Mouse (Mus musculus) forebrain, embryonic 12.5 days (tissue): ENCODE measurements at regions not wholly inside any gene's neighbourhood (a gene's known extent, or its start where the extent isn't known, plus 50 kb on each side); places are given as distances from the start of the nearest gene placed in this dataset.
A peak's percentile ranks its signal among the peaks of the same experiment; 100 is the strongest.

ENCODE experiments used
- ATAC-seq: fragments of 200-750 bp; cut with Nextera tagmentation; 2 replicates; pipeline ENCODE4 v1.8.0; 2017; ENCODE audit warnings: moderate TSS enrichment; ENCODE audit not compliant: low FRiP score
- H3K27ac ChIP-seq: fragments of 300-500 bp; sonication (generic); 2 replicates; pipeline ENCODE4 v1.5.1; 2016; ENCODE audit warnings: mild to moderate bottlenecking
- H3K27me3 ChIP-seq: fragments of 300-500 bp; sonication (generic); 2 replicates; pipeline ENCODE4 v1.6.1; 2016; ENCODE audit warnings: mild to moderate bottlenecking
- H3K36me3 ChIP-seq: fragments of 300-500 bp; sonication (generic); replicated peaks from 2 replicates; pipeline ENCODE4 v1.6.1; 2016; ENCODE audit warnings: mild to moderate bottlenecking
- H3K4me1 ChIP-seq: fragments of 300-500 bp; sonication (generic); 2 replicates; pipeline ENCODE4 v1.6.1; 2016
- H3K4me2 ChIP-seq: fragments of 300-500 bp; sonication (generic); 2 replicates; pipeline ENCODE4 v1.6.1; 2016; ENCODE audit warnings: mild to moderate bottlenecking, moderate library complexity
- H3K4me3 ChIP-seq: fragments of 300-500 bp; sonication (generic); replicated peaks from 2 replicates; pipeline ENCODE4 v1.5.1; 2016; ENCODE audit warnings: mild to moderate bottlenecking
- H3K9ac ChIP-seq: fragments of 300-500 bp; sonication (generic); 2 replicates; pipeline ENCODE4 v1.6.1; 2016; ENCODE audit warnings: mild to moderate bottlenecking
- H3K9me3 ChIP-seq: fragments of 300-500 bp; sonication (generic); 2 replicates; pipeline ENCODE4 v1.6.1; 2016
- WGBS: fragments of 180-500 bp; shearing (Covaris S2); methylation state at CpG from one replicate; pipeline ENCODE4 v1.1.7; 2016; 5-methylcytosine and 5-hydroxymethylcytosine counted together

DNA sequence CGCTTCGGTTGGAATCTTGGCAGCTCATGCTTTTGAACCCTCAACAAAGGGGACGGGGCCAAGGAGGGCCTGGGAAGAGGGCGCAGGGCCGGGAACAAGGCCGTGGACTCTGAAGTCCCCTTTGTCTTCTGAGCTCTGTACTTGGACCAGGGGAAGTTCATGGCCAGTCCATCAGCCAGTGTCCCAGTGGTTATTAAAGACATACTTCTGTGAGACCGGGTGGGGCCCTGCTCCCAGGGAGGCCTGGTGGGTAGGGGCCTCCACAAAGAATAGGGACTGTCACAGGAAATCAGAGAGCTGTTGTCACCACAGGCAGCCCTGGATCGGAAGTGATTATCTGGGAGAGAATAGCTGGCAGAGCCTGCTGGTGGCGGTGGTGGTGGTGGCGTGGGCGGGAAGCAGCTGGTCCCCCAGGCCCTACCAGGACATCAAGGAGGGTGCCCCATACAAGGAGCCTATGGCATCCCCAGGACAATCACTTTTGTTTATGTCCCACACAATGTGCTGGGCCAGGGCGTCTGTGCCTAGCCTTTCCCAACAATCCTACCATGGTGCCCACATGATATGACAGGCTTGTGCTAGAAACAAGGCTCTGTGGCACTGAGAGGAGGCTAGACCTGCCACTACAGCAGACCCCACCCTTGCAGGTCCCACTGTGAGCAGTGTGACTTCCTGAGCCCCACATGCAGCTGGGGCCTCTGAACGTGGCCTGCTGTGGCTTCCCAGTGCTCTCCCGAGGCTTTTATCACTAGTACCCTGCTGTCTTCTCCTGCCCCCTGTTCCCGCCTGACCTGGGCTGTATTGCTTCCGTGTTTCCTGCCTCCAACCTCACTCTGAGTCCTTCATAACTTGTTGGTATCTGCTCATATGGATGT is 96.0 kb upstream of the 1700021F07Rik start:
- no peak overlapping the region for H3K9ac ChIP-seq
- no peak for ATAC-seq
- no peak overlapping the region for H3K27ac ChIP-seq
- H3K36me3 ChIP-seq = no peaks in the 10 kb centered on the region
- peaks cover 7% of the 10 kb centered on the region for H3K4me1 ChIP-seq
- no peaks in the 10 kb centered on the region for H3K9me3 ChIP-seq
- 64% methylated on average over 16 of the region's 16 CpGs for WGBS
- H3K4me2 ChIP-seq = no peak overlapping the region
- no peak overlapping the region for H3K4me3 ChIP-seq
- no peaks in the 10 kb centered on the region for H3K27me3 ChIP-seq

GRCm38 (mm10) chr2:173427888-173428450 is 94.4 kb upstream of the 1700021F07Rik start:
- H3K4me2 ChIP-seq = no peak overlapping the region
- H3K27me3 ChIP-seq = no peaks in the 10 kb centered on the region
- no peaks in the 10 kb centered on the region for H3K36me3 ChIP-seq
- no peak overlapping the region for H3K4me3 ChIP-seq
- H3K4me1 ChIP-seq = peaks cover 7% of the 10 kb centered on the region
- 83% methylated on average over 10 of the region's 10 CpGs for WGBS
- ATAC-seq = peak; percentile 46; the same call in 1 of the 2 replicates
- H3K9me3 ChIP-seq = no peaks in the 10 kb centered on the region
- no peak overlapping the region for H3K27ac ChIP-seq
- H3K9ac ChIP-seq = no peak overlapping the region

- no peak overlapping the region for H3K4me2 ChIP-seq
Observed at GRCm38 (mm10) chr2:173431841-173432240, 90.5 kb upstream of the 1700021F07Rik start.

DNA sequence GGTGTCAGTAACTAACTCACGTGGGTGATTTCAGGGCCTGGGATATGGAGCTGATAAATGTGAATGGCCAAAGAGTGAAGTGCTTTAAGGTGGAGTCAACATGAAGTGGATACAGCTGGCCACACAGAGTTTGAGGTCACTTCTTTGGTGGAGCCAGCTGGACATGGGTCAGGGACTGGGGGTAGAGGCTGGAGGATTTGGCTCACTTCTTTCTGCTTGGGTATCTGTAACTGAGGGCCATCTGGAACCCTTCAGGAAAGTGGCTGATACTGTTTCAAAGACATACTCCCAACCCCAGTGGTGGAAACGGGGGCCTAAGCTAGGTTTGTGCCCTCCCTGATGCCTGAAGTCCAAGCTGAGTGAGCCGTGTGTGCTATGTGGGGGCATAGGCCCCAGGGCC is 90.1 kb upstream of the 1700021F07Rik start:
- Histone ChIP-seq H3K4me2 (no peak overlapping the region), H3K9ac (no peak overlapping the region), H3K4me1 (peaks cover 4% of the 10 kb centered on the region; the same call in 1 of the 2 replicates), H3K36me3 (no peaks in the 10 kb centered on the region), H3K27me3 (no peaks in the 10 kb centered on the region), H3K27ac (no peak overlapping the region), H3K4me3 (no peak overlapping the region), H3K9me3 (no peaks in the 10 kb centered on the region)
- WGBS = 60% methylated on average over 3 of the region's 3 CpGs
- ATAC-seq = no peak

More at GRCm38 (mm10) chr2:173431841-173432240, 90.5 kb upstream of the 1700021F07Rik start:
- H3K9ac ChIP-seq = no peak overlapping the region
- H3K27ac ChIP-seq = no peak overlapping the region
- H3K9me3 ChIP-seq = no peaks in the 10 kb centered on the region
- 68% methylated on average over 5 of the region's 5 CpGs for WGBS
- no peak for ATAC-seq
- H3K4me3 ChIP-seq = no peak overlapping the region
- no peaks in the 10 kb centered on the region for H3K27me3 ChIP-seq
- peaks cover 4% of the 10 kb centered on the region; the same call in 1 of the 2 replicates for H3K4me1 ChIP-seq
- no peaks in the 10 kb centered on the region for H3K36me3 ChIP-seq

GRCm38 (mm10) chr2:173432886-173433624 is 89.3 kb upstream of the 1700021F07Rik start:
- Histone ChIP-seq H3K4me1 (peaks cover 4% of the 10 kb centered on the region; the same call in 1 of the 2 replicates), H3K9ac (no peak overlapping the region), H3K27me3 (no peaks in the 10 kb centered on the region), H3K36me3 (no peaks in the 10 kb centered on the region), H3K27ac (no peak overlapping the region), H3K9me3 (no peaks in the 10 kb centered on the region), H3K4me2 (no peak overlapping the region), H3K4me3 (no peak overlapping the region)
- ATAC-seq = no peak
- 83% methylated on average over 9 of the region's 9 CpGs for WGBS

- 77% methylated on average over 3 of the region's 3 CpGs for WGBS
- Histone ChIP-seq H3K9ac (no peak overlapping the region), H3K27me3 (no peaks in the 10 kb centered on the region), H3K4me1 (peaks cover 4% of the 10 kb centered on the region; the same call in 1 of the 2 replicates), H3K36me3 (no peaks in the 10 kb centered on the region), H3K9me3 (no peaks in the 10 kb centered on the region), H3K27ac (no peak overlapping the region), H3K4me2 (no peak overlapping the region), H3K4me3 (no peak overlapping the region)
- no peak for ATAC-seq
Observed at GRCm38 (mm10) chr2:173436580-173436979, 85.8 kb upstream of the 1700021F07Rik start.

DNA sequence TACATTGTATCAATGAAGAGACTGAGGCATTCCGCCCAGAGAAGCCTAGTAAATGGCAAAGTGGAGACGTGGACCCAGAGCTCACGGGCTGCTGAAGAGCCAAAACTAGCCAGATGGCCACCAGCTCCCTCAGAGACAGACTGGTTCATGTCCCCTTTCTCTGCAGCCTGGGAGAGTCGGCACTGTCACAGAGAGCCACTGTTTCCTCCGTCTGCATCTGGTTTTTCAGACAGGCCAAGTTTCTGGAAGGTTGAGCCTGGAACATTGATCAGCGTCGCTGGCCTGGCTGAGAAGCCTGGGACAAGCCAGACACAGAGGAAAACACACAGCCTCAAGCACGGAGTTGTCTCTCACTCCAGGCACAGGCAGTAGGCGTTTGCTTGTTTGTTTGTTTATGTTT is 83.4 kb upstream of the 1700021F07Rik start:
- no peak for ATAC-seq
- Histone ChIP-seq H3K36me3 (no peaks in the 10 kb centered on the region), H3K4me2 (no peak overlapping the region), H3K27me3 (no peaks in the 10 kb centered on the region), H3K4me1 (peaks cover 11% of the 10 kb centered on the region), H3K9me3 (no peaks in the 10 kb centered on the region), H3K4me3 (no peak overlapping the region), H3K9ac (no peak overlapping the region), H3K27ac (no peak overlapping the region)
- WGBS = 88% methylated on average over 9 of the region's 9 CpGs

DNA sequence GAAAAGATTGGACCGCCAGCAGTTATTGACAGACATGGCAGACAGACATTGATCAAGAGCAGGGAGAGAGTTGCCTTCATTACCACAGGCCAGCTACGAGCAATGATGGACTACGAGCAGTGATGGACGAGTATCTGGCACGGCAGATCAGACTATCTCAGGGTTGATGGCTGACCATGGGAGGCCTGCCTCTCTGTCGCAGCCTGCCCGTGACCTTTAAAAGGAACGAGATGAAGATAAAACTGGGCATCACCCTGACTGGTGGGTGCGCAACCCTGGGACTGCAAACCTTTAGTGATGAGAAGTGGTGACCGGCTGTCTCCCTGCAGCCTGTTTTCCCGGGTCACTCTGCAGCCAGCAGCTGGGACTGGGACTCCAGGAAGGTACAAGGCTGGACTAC is 80.3 kb upstream of the 1700021F07Rik start:
- ATAC-seq = no peak
- no peaks in the 10 kb centered on the region for H3K36me3 ChIP-seq
- H3K27me3 ChIP-seq = no peaks in the 10 kb centered on the region
- no peak overlapping the region for H3K4me3 ChIP-seq
- H3K9me3 ChIP-seq = no peaks in the 10 kb centered on the region
- H3K9ac ChIP-seq = no peak overlapping the region
- H3K4me2 ChIP-seq = no peak overlapping the region
- no peak overlapping the region for H3K27ac ChIP-seq
- WGBS = 86% methylated on average over 11 of the region's 11 CpGs
- H3K4me1 ChIP-seq = peaks cover 11% of the 10 kb centered on the region

DNA sequence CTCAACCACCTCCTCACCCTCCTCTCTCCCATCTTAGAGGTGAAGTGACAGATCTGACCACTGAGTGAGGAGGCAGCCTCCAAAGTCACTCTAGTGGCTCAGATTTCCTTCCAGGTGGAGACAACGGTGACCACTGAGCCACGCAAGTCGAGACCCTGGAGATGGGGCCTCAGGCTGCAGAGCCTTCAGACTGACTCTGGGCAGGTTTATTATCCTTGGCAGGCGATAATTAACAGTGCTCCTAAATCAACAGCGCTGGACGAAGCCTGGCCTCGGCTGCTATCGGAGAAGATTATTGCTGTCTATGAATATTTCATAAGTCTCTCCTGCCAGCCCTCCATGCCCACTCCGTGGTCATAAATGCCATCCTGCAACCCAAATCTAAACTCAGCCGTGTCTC is 79.1 kb upstream of the 1700021F07Rik start:
- Histone ChIP-seq H3K27ac (no peak overlapping the region), H3K4me3 (no peak overlapping the region), H3K4me2 (no peak overlapping the region), H3K9ac (no peak overlapping the region), H3K36me3 (no peaks in the 10 kb centered on the region), H3K27me3 (no peaks in the 10 kb centered on the region), H3K4me1 (peaks cover 11% of the 10 kb centered on the region), H3K9me3 (no peaks in the 10 kb centered on the region)
- 75% methylated on average over 10 of the region's 10 CpGs for WGBS
- ATAC-seq = no peak

DNA sequence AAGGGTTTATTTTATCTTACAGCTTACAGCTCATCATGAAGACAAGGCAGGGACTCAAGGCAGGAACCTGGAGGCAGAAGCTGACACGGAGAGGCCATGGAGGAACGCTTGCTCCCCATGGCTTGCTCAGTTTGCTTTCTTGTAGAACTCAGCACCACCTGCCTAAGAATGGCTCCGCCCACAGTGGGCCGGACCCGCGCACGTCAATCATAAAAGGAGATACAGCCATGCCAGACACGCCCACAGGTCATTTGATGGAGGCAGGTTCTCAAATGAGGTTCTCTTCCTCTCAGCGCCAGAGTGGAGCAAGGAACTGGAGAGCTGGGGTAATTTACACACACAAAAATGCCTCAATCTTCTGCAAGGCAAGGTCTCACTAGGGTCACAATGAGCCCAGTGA is 78.0 kb upstream of the 1700021F07Rik start:
- no peak overlapping the region for H3K4me2 ChIP-seq
- H3K9me3 ChIP-seq = no peaks in the 10 kb centered on the region
- H3K9ac ChIP-seq = no peak overlapping the region
- WGBS = 89% methylated on average over 9 of the region's 9 CpGs
- H3K27me3 ChIP-seq = no peaks in the 10 kb centered on the region
- H3K36me3 ChIP-seq = no peaks in the 10 kb centered on the region
- ATAC-seq = no peak
- H3K4me3 ChIP-seq = no peak overlapping the region
- H3K27ac ChIP-seq = no peak overlapping the region
- peaks cover 11% of the 10 kb centered on the region for H3K4me1 ChIP-seq

DNA sequence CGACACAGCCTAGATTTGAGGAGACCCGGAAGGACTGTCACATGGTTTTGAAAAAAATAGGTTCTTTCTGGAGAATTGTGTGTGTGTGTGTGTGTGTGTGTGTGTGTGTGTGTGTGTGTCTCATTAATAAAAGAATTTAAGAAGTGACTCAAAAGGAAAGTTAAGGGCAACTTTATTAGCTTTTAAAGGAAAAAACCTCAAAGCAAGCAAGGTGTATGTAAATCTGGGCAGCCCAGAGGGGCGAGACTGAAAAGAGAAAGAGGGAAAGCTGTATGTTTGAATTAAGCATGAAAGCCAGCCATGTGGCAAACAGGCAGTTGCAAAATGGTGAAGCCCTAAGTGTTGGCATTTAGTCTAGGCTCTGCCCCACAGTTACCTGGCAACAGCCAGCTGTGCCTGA is 77.3 kb upstream of the 1700021F07Rik start:
- Histone ChIP-seq H3K9me3 (no peaks in the 10 kb centered on the region), H3K9ac (no peak overlapping the region), H3K4me3 (no peak overlapping the region), H3K4me2 (no peak overlapping the region), H3K36me3 (no peaks in the 10 kb centered on the region), H3K27ac (no peak overlapping the region), H3K27me3 (no peaks in the 10 kb centered on the region), H3K4me1 (peaks cover 11% of the 10 kb centered on the region)
- WGBS = 81% methylated on average over 3 of the region's 3 CpGs
- no peak for ATAC-seq

GRCm38 (mm10) chr2:173448546-173449187 is 73.7 kb upstream of the 1700021F07Rik start:
- 89% methylated on average over 11 of the region's 11 CpGs for WGBS
- Histone ChIP-seq H3K9ac (no peak overlapping the region), H3K9me3 (no peaks in the 10 kb centered on the region), H3K27ac (no peak overlapping the region), H3K36me3 (no peaks in the 10 kb centered on the region), H3K4me3 (no peak overlapping the region), H3K27me3 (no peaks in the 10 kb centered on the region), H3K4me1 (peaks cover 7% of the 10 kb centered on the region; the same call in 1 of the 2 replicates), H3K4me2 (no peak overlapping the region)
- ATAC-seq = no peak
